Mouse (Mus musculus) cerebellum, adult 2 months (tissue): Measurements from ENCODE around the gene Slfn5.

Source experiments
- CTCF ChIP-seq: fragments of 200-500 bp; IDR thresholded peaks from 2 replicates; pipeline ENCODE4 v1.5.1; 2011; ENCODE audit warnings: low read depth, mild to moderate bottlenecking, control low read depth, low read length, moderate library complexity, borderline replicate concordance; ENCODE audit not compliant: insufficient read depth
- POLR2A ChIP-seq: fragments of 200-500 bp; IDR thresholded peaks from 2 replicates; pipeline ENCODE4 v1.6.1; 2011; ENCODE audit warnings: low read length, control low read depth, borderline replicate concordance; ENCODE audit not compliant: insufficient read depth

- TF ChIP-seq CTCF (peak; percentile 43; the same call in 1 of the 2 replicates), POLR2A (0 out of 2 replicates have a peak, but pooled peaks have one; percentile 10)
These were observed 19.8 kb downstream of the Slfn5 start for GRCm38 (mm10) chr11:82970712-82971589.
